Mouse (Mus musculus) left cerebral cortex, postnatal 14 days (tissue): ENCODE measurements around the gene Hadhb. TPM values are rescaled to one million over a fixed set of nuclear protein-coding genes. Genes with fewer than 3 reads are reported as not detected.

Experiments
- DNase-seq, 2 experiments: peaks; one replicate each; pipeline ENCODE4 v3.0.0; 2021 to 2022; ENCODE audit warnings: low spot score in 2 of 2, mixed read lengths in 1 of 2
- intact Hi-C: fragments of 180-260 bp; cut with DNase I; formaldehyde crosslinking; loops from one replicate; pipeline ENCODE4 v1.15.1; 2025
- long read RNA-seq, 2 experiments: library from polyadenylated mRNA; stranded (forward); transcript quantifications; one replicate each; pipeline ENCODE4 v2.0.0; 2021
- total RNA-seq, 2 experiments: library from RNA; stranded (reverse); gene quantifications; 2 replicates each; pipeline ENCODE4 v1.2.3; 2021

Hadhb gene
- total RNA-seq = 10 to 100 TPM; 71.3 to 78.6 TPM
- long read RNA-seq, experiment 1, transcript Hadhb-201 (16 exons, 2,033 nt) = major isoform, 101 of 143 reads
- long read RNA-seq, experiment 1, transcript Hadhb-203 (16 exons, 2,048 nt) = minor isoform, 32 of 143 reads
- long read RNA-seq, experiment 1, partial matches to known transcripts = 4 of 143 reads
- long read RNA-seq, experiment 1, other reads (novel, unspliced or antisense) = 2 of 143 reads
- long read RNA-seq, experiment 2, transcript Hadhb-203 (16 exons, 2,048 nt) = minor isoform, 34 of 127 reads
- long read RNA-seq, experiment 2, transcript Hadhb-201 (16 exons, 2,033 nt) = major isoform, 85 of 127 reads
- long read RNA-seq, experiment 2, partial matches to known transcripts = 1 of 127 reads
- long read RNA-seq, experiment 2, other reads (novel, unspliced or antisense) = 6 of 127 reads

- intact Hi-C loops = no loop called here
- DNase-seq = peak; percentile 91 to 94
Measured at GRCm38 (mm10) chr5:30154474-30155394, at the start of gene Hadhb, which contains the start of gene Hadha. TSS of gene Hadhb (plus strand) at chr5:30155248. TSS of gene Hadha (minus strand) at chr5:30155162.

GRCm38 (mm10) chr5:30105668-30106300, 49.3 kb upstream of the Hadhb start, which contains the start of gene 3110082J24Rik:
TSS of gene 3110082J24Rik (minus strand) at chr5:30106086.
- intact Hi-C loops = no loop called here
- peak in 1 of 2 experiments; percentile 50 for DNase-seq

- peak in 1 of 2 experiments; percentile 2 for DNase-seq
- intact Hi-C loops = no loop called here
Measured at GRCm38 (mm10) chr5:30106756-30107155, 48.3 kb upstream of the Hadhb start.

- DNase-seq = no peak
- intact Hi-C loops = no loop called here
Measured at GRCm38 (mm10) chr5:30107186-30107585, 47.9 kb upstream of the Hadhb start.

GRCm38 (mm10) chr5:30107611-30108041, 47.4 kb upstream of the Hadhb start:
- DNase-seq = no peak

GRCm38 (mm10) chr5:30108233-30108632, 46.8 kb upstream of the Hadhb start:
- intact Hi-C loops = no loop called here
- no peak for DNase-seq

More at GRCm38 (mm10) chr5:30107611-30108041, 47.4 kb upstream of the Hadhb start:
- intact Hi-C loops = no loop called here

- intact Hi-C loops = loop anchor here (10.0 kb wide), 1 partner anchor 285 kb away; no protein-coding TSS in a partner anchor
Measured at GRCm38 (mm10) chr5:30109899-30110298, 45.1 kb upstream of the Hadhb start.

GRCm38 (mm10) chr5:30110371-30111060, 44.5 kb upstream of the Hadhb start:
- no peak for DNase-seq

More at GRCm38 (mm10) chr5:30109899-30110298, 45.1 kb upstream of the Hadhb start:
- DNase-seq = no peak

GRCm38 (mm10) chr5:30111126-30111525, 43.9 kb upstream of the Hadhb start:
- intact Hi-C loops = loop anchor here (10.0 kb wide), 1 partner anchor 286 kb away; no protein-coding TSS in a partner anchor
- DNase-seq = peak; percentile 47 to 79

More at GRCm38 (mm10) chr5:30110371-30111060, 44.5 kb upstream of the Hadhb start:
- intact Hi-C loops = loop anchor here (10.0 kb wide), 1 partner anchor 286 kb away; no protein-coding TSS in a partner anchor

GRCm38 (mm10) chr5:30111771-30112170, 43.3 kb upstream of the Hadhb start:
- intact Hi-C loops = loop anchor here (10.0 kb wide), 1 partner anchor 287 kb away; no protein-coding TSS in a partner anchor
- DNase-seq = no peak

GRCm38 (mm10) chr5:30112533-30113068, 42.4 kb upstream of the Hadhb start:
- DNase-seq = no peak
- intact Hi-C loops = loop anchor here (10.0 kb wide), 1 partner anchor 288 kb away; no protein-coding TSS in a partner anchor

GRCm38 (mm10) chr5:30113881-30114760, 40.9 kb upstream of the Hadhb start:
- intact Hi-C loops = loop anchor here (10.0 kb wide), 1 partner anchor 289 kb away; no protein-coding TSS in a partner anchor
- peak; percentile 75 to 78 for DNase-seq

GRCm38 (mm10) chr5:30114761-30115140, 40.3 kb upstream of the Hadhb start:
- no peak for DNase-seq
- intact Hi-C loops = loop anchor here (10.0 kb wide), 1 partner anchor 290 kb away; no protein-coding TSS in a partner anchor

- intact Hi-C loops = loop anchor here (10.0 kb wide), 1 partner anchor 291 kb away; no protein-coding TSS in a partner anchor
- DNase-seq = no peak
Measured at GRCm38 (mm10) chr5:30115718-30116117, 39.3 kb upstream of the Hadhb start.

- DNase-seq = no peak
- intact Hi-C loops = loop anchor here (10.0 kb wide), 1 partner anchor 293 kb away; no protein-coding TSS in a partner anchor
Measured at GRCm38 (mm10) chr5:30118018-30118417, 37.0 kb upstream of the Hadhb start.

- intact Hi-C loops = loop anchor here (10.0 kb wide), 1 partner anchor 294 kb away; no protein-coding TSS in a partner anchor
Measured at GRCm38 (mm10) chr5:30119163-30119562, 35.9 kb upstream of the Hadhb start.

GRCm38 (mm10) chr5:30120106-30120505, 34.9 kb upstream of the Hadhb start:
- no peak for DNase-seq
- intact Hi-C loops = no loop called here

More at GRCm38 (mm10) chr5:30119163-30119562, 35.9 kb upstream of the Hadhb start:
- no peak for DNase-seq
